Mouse (Mus musculus): ENCODE results near the gene Ctxn2. TPM values are rescaled to one million over a fixed set of nuclear protein-coding genes. Genes with fewer than 3 reads are reported as not detected.
A peak's percentile ranks its signal among the peaks of the same experiment; 100 is the strongest.

The Ctxn2 gene
- polyA plus RNA-seq, 1 experiment from 2014 or later, result 0.36 TPM

DNA sequence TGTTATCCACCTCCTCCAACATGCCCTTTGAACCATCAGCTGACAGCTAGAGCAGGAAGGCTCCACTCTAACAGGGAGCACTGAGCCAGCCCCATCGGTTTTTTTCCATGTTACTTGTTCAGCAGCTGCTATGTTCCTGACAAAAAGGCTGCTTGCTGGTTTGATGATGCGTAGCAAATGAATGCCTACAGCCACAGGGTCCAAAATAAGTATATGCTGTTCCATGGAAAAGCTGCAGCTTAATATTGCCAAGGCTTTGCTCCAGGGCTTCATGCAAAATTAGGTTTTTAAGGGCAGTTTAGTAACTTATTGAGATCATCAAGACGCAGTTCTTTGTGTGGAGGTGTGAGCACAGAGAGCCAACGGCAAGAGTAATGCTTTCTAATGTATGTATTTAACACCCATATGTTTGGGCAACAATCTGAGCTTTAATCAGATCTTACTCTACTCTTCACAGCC is 25.5 kb downstream of the Ctxn2 start:
- WGBS, result 74% methylated on average over 4 of the region's 4 CpGs
- H3K27ac ChIP-seq (ENCODE audit: low read depth, low read length), result no peak overlapping the region
- no peaks in the 10 kb centered on the region for H3K9me3 ChIP-seq (ENCODE audit: control insufficient read depth, low read length)
- no peaks in the 10 kb centered on the region for H3K27me3 ChIP-seq (ENCODE audit: control insufficient read depth, insufficient read depth, low read length)
- no peak for ATAC-seq (ENCODE audit: low FRiP score)
- H3K4me1 ChIP-seq (ENCODE audit: control insufficient read depth, insufficient read depth, low read length), result no peaks in the 10 kb centered on the region
- no peaks in the 10 kb centered on the region for H3K36me3 ChIP-seq (ENCODE audit: control insufficient read depth, insufficient read depth, low read length)
- H3K9ac ChIP-seq (ENCODE audit: low read length), result no peak overlapping the region
- H3K4me3 ChIP-seq (ENCODE audit: low read depth, low read length), result no peak overlapping the region
- H3K4me2 ChIP-seq, result no peak overlapping the region
- no peak for DNase-seq (ENCODE audit: low spot score, missing footprints)

DNA sequence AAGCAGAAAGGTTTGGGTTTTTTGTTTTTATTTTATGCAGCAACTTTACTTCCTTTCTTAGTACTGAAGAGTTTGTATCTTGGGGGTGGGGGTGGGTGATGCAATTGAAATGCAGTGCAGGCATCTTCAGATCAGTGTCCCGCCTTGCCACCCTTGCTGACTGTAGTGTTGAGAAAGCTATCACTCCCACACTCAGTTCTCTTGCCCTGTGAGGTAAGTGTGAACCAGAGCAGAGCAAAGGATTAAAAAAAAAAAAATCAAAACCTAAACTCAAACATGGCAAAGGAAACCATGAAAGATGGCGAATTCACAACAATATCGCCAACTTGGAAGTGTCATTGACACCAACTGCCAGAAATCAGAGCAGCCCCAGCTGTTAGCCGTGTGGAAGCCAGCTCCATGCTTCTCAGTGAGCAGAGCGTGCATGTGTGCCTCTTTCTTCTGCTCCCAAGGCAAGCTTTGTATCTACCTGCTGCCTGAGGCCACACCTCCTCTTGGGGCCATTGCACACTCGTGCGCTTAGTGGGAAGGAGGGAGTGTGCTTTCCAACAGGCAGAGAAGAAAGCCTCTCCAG is 41.8 kb downstream of the Ctxn2 start:
- Histone ChIP-seq H3K36me3 (ENCODE audit: control insufficient read depth, insufficient read depth, low read length) (no peaks in the 10 kb centered on the region), H3K4me2 (no peak overlapping the region), H3K9me3 (ENCODE audit: control insufficient read depth, low read length) (no peaks in the 10 kb centered on the region), H3K27ac (ENCODE audit: low read depth, low read length) (no peak overlapping the region), H3K9ac (ENCODE audit: low read length) (no peak overlapping the region), H3K4me1 (ENCODE audit: control insufficient read depth, insufficient read depth, low read length) (no peaks in the 10 kb centered on the region), H3K4me3 (ENCODE audit: low read depth, low read length) (no peak overlapping the region), H3K27me3 (ENCODE audit: control insufficient read depth, insufficient read depth, low read length) (no peaks in the 10 kb centered on the region)
- ATAC-seq (ENCODE audit: low FRiP score), result no peak
- DNase-seq (ENCODE audit: low spot score, missing footprints), result no peak
- 83% methylated on average over 7 of the region's 7 CpGs for WGBS

DNA sequence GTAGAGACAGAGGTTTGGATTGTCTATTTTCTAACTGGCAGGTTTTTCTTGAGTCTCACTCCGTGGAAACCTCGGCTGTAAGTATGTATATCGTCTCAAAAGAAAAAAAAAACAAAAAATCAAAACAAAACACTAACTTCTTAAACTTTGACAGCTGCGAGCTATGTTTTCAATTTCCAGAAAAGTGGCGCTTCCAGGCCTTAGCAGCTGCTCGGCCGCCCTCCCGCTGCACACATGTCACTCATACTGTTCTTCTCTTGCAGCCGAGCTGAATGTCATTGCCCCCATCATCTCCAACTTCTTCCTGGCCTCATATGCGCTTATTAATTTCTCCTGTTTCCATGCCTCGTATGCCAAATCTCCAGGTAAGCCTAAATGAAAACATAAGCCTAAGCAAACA is 51.4 kb downstream of the Ctxn2 start:
- no peak for DNase-seq (ENCODE audit: low spot score, missing footprints)
- 86% methylated on average over 11 of the region's 11 CpGs for WGBS
- Histone ChIP-seq H3K9me3 (ENCODE audit: control insufficient read depth, low read length) (no peaks in the 10 kb centered on the region), H3K4me1 (ENCODE audit: control insufficient read depth, insufficient read depth, low read length) (no peaks in the 10 kb centered on the region), H3K36me3 (ENCODE audit: control insufficient read depth, insufficient read depth, low read length) (no peaks in the 10 kb centered on the region), H3K27me3 (ENCODE audit: control insufficient read depth, insufficient read depth, low read length) (no peaks in the 10 kb centered on the region), H3K9ac (ENCODE audit: low read length) (no peak overlapping the region), H3K27ac (ENCODE audit: low read depth, low read length) (no peak overlapping the region), H3K4me3 (ENCODE audit: low read depth, low read length) (no peak overlapping the region), H3K4me2 (no peak overlapping the region)
- ATAC-seq (ENCODE audit: low FRiP score), result no peak

DNA sequence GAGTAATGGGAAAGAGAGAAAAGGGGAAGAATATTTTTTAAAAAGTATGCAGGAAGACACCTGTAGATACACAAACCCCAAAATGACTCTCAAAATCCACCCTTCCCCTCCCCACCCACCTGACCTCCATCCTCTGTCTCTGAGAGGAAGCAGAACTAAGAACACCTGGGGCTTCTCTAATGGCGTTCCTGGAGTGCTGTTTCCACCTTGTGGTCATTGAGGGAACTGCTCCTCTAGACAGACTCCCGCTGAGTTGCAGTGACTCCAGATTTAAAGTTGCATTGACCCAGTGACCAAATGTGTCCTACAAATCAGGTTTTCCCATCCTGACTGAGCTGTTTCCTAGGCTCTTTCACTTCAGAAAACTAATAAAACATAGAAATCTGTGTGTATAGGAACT is 52.7 kb downstream of the Ctxn2 start:
- H3K27ac ChIP-seq (ENCODE audit: low read depth, low read length), result no peak overlapping the region
- H3K27me3 ChIP-seq (ENCODE audit: control insufficient read depth, insufficient read depth, low read length), result no peaks in the 10 kb centered on the region
- H3K4me3 ChIP-seq (ENCODE audit: low read depth, low read length), result no peak overlapping the region
- 3% methylated on average over 2 of the region's 2 CpGs for WGBS
- no peak overlapping the region for H3K9ac ChIP-seq (ENCODE audit: low read length)
- no peak overlapping the region for H3K4me2 ChIP-seq
- H3K4me1 ChIP-seq (ENCODE audit: control insufficient read depth, insufficient read depth, low read length), result no peaks in the 10 kb centered on the region
- ATAC-seq (ENCODE audit: low FRiP score) (0 out of 2 replicates have a peak, but pooled peaks have one; percentile 57), DNase-seq (ENCODE audit: low spot score, missing footprints) (peak; percentile 93)
- H3K36me3 ChIP-seq (ENCODE audit: control insufficient read depth, insufficient read depth, low read length), result no peaks in the 10 kb centered on the region
- no peaks in the 10 kb centered on the region for H3K9me3 ChIP-seq (ENCODE audit: control insufficient read depth, low read length)

DNA sequence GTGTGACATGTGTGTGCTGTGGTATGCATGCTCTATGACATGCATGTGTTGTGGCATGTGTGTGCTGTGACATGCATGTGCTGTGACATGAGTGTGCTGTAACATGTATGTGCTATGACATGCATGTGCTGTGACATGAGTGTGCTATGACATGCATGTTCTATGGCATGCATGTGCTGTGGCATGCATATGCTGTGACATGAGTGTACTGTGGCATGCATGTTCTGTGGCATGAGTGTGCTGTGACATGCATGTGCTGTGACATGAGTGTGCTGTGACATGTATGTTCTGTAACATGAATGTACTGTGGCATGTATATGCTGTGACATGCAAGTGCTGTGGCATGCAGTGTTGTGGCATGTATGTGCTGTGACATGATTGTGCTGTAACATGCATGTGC is 56.4 kb downstream of the Ctxn2 start:
- H3K9ac ChIP-seq (ENCODE audit: low read length), result no peak overlapping the region
- ATAC-seq (ENCODE audit: low FRiP score) (no peak), DNase-seq (ENCODE audit: low spot score, missing footprints) (no peak)
- H3K4me2 ChIP-seq, result no peak overlapping the region
- no peak overlapping the region for H3K4me3 ChIP-seq (ENCODE audit: low read depth, low read length)
- no peaks in the 10 kb centered on the region for H3K36me3 ChIP-seq (ENCODE audit: control insufficient read depth, insufficient read depth, low read length)
- H3K9me3 ChIP-seq (ENCODE audit: control insufficient read depth, low read length), result no peaks in the 10 kb centered on the region
- H3K27me3 ChIP-seq (ENCODE audit: control insufficient read depth, insufficient read depth, low read length), result no peaks in the 10 kb centered on the region
- no peak overlapping the region for H3K27ac ChIP-seq (ENCODE audit: low read depth, low read length)
- H3K4me1 ChIP-seq (ENCODE audit: control insufficient read depth, insufficient read depth, low read length), result no peaks in the 10 kb centered on the region

DNA sequence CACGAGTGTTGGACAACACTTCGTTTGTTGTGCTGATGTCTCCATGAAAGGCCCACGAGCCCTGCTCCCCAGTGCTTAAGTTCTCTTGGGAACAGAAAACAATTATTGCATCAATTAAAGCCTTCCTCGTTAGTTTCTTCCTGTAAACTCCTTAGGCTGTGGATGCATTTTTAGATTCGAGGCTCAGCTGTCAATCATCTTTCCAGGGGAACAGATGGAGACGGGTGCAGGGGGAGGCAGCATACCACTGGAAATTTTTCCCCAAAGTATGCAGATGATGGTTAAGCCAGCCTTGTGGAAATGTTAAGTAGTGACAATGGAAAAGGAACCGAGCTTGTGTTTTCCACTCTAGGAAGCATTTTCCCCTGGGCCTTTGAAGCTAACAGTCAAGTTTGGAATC is 60.3 kb downstream of the Ctxn2 start:
- no peak for DNase-seq (ENCODE audit: low spot score, missing footprints)
- H3K9ac ChIP-seq (ENCODE audit: low read length), result no peak overlapping the region
- no peaks in the 10 kb centered on the region for H3K36me3 ChIP-seq (ENCODE audit: control insufficient read depth, insufficient read depth, low read length)
- no peak overlapping the region for H3K4me2 ChIP-seq
- WGBS, result 81% methylated on average over 7 of the region's 7 CpGs
- H3K4me3 ChIP-seq (ENCODE audit: low read depth, low read length), result no peak overlapping the region
- no peaks in the 10 kb centered on the region for H3K4me1 ChIP-seq (ENCODE audit: control insufficient read depth, insufficient read depth, low read length)
- no peaks in the 10 kb centered on the region for H3K9me3 ChIP-seq (ENCODE audit: control insufficient read depth, low read length)
- H3K27me3 ChIP-seq (ENCODE audit: control insufficient read depth, insufficient read depth, low read length), result no peaks in the 10 kb centered on the region
- no peak overlapping the region for H3K27ac ChIP-seq (ENCODE audit: low read depth, low read length)
- no peak for ATAC-seq (ENCODE audit: low FRiP score)

Other genes with a start within 250 kb of the Ctxn2 start
- 5.0 and 5.3 TPM in 2 replicates for gene Slc24a5, start 68.6 kb upstream of the Ctxn2 start, polyA plus RNA-seq (2014; fragmentation: Nextera tagmentation; extraction: Ambion mirVana)
- gene Myef2, start 13.0 kb upstream of the Ctxn2 start, polyA plus RNA-seq (2014; fragmentation: Nextera tagmentation; extraction: Ambion mirVana), result 263 and 286 TPM in 2 replicates
- gene Slc12a1, start 15.8 kb downstream of the Ctxn2 start, polyA plus RNA-seq (2014; fragmentation: Nextera tagmentation; extraction: Ambion mirVana), result 0.03 TPM in 1 of 2 replicates, not detected in the other
- 215 and 220 TPM in 2 replicates for gene Dut, start 110.5 kb downstream of the Ctxn2 start, polyA plus RNA-seq (2014; fragmentation: Nextera tagmentation; extraction: Ambion mirVana)

Measured in midbrain, embryonic 11.5 days (tissue).